Mouse (Mus musculus) heart, adult 2 months (tissue): Measurements from ENCODE around the gene Pgm1. TPM values are rescaled to one million over a fixed set of nuclear protein-coding genes. Genes with fewer than 3 reads are reported as not detected.

Experiments used
- DNase-seq, 2 experiments: peaks; one replicate each; pipeline ENCODE4 v3.0.0; 2021
- H3K27ac ChIP-seq: fragments of 200-600 bp; 2 replicates; pipeline ENCODE4 v1.8.1; 2022
- H3K27me3 ChIP-seq: fragments of 200-500 bp; 2 replicates; pipeline ENCODE4 v1.6.1; 2012; ENCODE audit warnings: mild to moderate bottlenecking, low read length, inconsistent platforms, mixed read lengths; ENCODE audit not compliant: control insufficient read depth, insufficient read depth
- H3K36me3 ChIP-seq: fragments of 200-500 bp; 2 replicates; pipeline ENCODE4 v1.6.1; 2012; ENCODE audit warnings: low read length, inconsistent platforms; ENCODE audit not compliant: control insufficient read depth, insufficient read depth
- H3K4me1 ChIP-seq: fragments of 200-500 bp; 2 replicates; pipeline ENCODE4 v1.6.1; 2011; ENCODE audit warnings: low read length; ENCODE audit not compliant: control insufficient read depth, insufficient read depth
- H3K4me3 ChIP-seq: fragments of 200-600 bp; 2 replicates; pipeline ENCODE4 v1.8.1; 2022
- H3K79me2 ChIP-seq: fragments of 200-500 bp; replicated peaks from 2 replicates; pipeline ENCODE4 v1.6.1; 2012; ENCODE audit warnings: mild to moderate bottlenecking, inconsistent platforms, low read length, moderate library complexity, mixed read lengths; ENCODE audit not compliant: control insufficient read depth, insufficient read depth
- H3K9ac ChIP-seq: fragments of 200-500 bp; 2 replicates; pipeline ENCODE4 v1.6.1; 2012; ENCODE audit warnings: low read depth, mild to moderate bottlenecking, control low read depth, inconsistent platforms, low read length, mixed read lengths
- CTCF ChIP-seq: fragments of 200-600 bp; IDR thresholded peaks from 2 replicates; pipeline ENCODE4 v1.8.1; 2022; ENCODE audit warnings: antibody characterized with exemption, mild to moderate bottlenecking, moderate library complexity
- EP300 ChIP-seq: fragments of 200-500 bp; IDR thresholded peaks from 2 replicates; pipeline ENCODE4 v1.6.1; 2011; ENCODE audit warnings: low read depth, low read length, control low read depth; ENCODE audit not compliant: insufficient read depth
- POLR2A ChIP-seq: fragments of 200-500 bp; IDR thresholded peaks from 2 replicates; pipeline ENCODE4 v1.6.1; 2011; ENCODE audit warnings: mild to moderate bottlenecking, low read depth, low read length, control low read depth; ENCODE audit not compliant: insufficient read depth
- WGBS: fragments of 180-500 bp; shearing (Covaris S2); methylation state at CpG from one replicate; pipeline ENCODE4 v1.1.7; 2018; 5-methylcytosine and 5-hydroxymethylcytosine counted together
- intact Hi-C: fragments of 180-260 bp; cut with DNase I; formaldehyde crosslinking; loops from one replicate; pipeline ENCODE4 v1.15.1; 2025
- polyA plus RNA-seq: library from polyadenylated mRNA; depleted of rRNA; stranded (reverse); fragments of >200 nt; gene quantifications from 2 replicates; pipeline ENCODE4 v1.2.3, GENCODE M21; 2012
- total RNA-seq, 2 experiments: library from RNA; stranded (reverse); gene quantifications; 2 replicates each; pipeline ENCODE4 v1.2.3; 2021

The Pgm1 gene
- total and polyA plus RNA-seq, 3 experiments, result 157 to 234 (median 203) TPM

GRCm38 (mm10) chr4:100007721-100008120, 78.5 kb downstream of the Pgm1 start:
- H3K4me1 ChIP-seq, result peaks cover 1% of the 10 kb centered on the region
- H3K36me3 ChIP-seq, result no peaks in the 10 kb centered on the region
- no peak overlapping the region for H3K9ac ChIP-seq
- TF ChIP-seq POLR2A (no peak), EP300 (no peak), CTCF (no peak)
- no peak overlapping the region for H3K4me3 ChIP-seq
- 42% methylated on average over 7 of the region's 7 CpGs for WGBS
- H3K27me3 ChIP-seq, result no peaks in the 10 kb centered on the region
- DNase-seq, result no peak
- intact Hi-C loops, result loop anchor here (5.0 to 10.0 kb wide), 4 partner anchors 60 to 1137 kb away; no protein-coding TSS in a partner anchor
- H3K27ac ChIP-seq, result no peak overlapping the region
- no peaks in the 10 kb centered on the region for H3K79me2 ChIP-seq

DNA sequence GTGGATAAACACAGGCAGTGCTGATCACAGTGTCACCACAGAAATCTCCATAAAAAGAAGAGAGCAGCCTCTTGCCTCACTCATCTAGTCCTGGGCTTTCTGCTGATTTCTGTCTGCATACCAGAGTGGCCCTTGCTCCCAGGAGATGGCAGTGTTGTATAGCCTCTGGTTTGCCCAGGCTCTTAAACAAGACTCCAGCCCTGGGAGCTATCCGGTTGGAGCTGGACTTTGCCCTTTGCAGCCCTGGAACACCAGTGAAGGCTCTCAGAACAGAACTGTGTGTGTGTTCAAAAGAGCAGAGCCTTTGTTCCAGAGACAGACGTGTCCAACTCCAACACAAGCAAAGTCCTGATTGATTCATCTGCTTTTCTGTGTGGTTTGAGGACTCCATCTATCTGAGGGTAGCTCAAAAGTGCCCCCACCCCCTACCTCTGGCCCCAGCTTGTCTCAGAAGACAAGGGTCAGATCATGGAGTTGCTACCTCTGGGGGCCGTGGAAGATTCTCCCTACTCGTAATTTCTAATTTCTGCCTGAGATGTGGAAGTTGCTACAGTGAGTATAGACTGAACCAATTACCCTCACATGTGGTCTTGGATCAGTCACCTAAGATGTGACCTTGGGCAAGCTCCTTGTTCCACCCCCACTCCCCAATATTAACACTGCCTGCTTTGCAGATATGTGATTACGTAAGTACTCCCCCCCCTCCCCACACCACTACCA, 79.3 kb downstream of the Pgm1 start:
- WGBS, result 45% methylated on average over 5 of the region's 5 CpGs
- no peaks in the 10 kb centered on the region for H3K36me3 ChIP-seq
- TF ChIP-seq POLR2A, result no peak
- TF ChIP-seq CTCF, result peak; percentile 84
- peak; percentile 75; the same call in 1 of the 2 replicates for TF ChIP-seq EP300
- no peak overlapping the region for H3K9ac ChIP-seq
- H3K4me3 ChIP-seq, result no peak overlapping the region
- intact Hi-C loops, result loop anchor here (5.0 to 10.0 kb wide), 4 partner anchors 61 to 1136 kb away; no protein-coding TSS in a partner anchor
- no peak overlapping the region for H3K27ac ChIP-seq
- H3K4me1 ChIP-seq, result peaks cover 1% of the 10 kb centered on the region
- DNase-seq, result peak; percentile 61 to 70
- H3K27me3 ChIP-seq, result no peaks in the 10 kb centered on the region
- H3K79me2 ChIP-seq, result no peaks in the 10 kb centered on the region

DNA sequence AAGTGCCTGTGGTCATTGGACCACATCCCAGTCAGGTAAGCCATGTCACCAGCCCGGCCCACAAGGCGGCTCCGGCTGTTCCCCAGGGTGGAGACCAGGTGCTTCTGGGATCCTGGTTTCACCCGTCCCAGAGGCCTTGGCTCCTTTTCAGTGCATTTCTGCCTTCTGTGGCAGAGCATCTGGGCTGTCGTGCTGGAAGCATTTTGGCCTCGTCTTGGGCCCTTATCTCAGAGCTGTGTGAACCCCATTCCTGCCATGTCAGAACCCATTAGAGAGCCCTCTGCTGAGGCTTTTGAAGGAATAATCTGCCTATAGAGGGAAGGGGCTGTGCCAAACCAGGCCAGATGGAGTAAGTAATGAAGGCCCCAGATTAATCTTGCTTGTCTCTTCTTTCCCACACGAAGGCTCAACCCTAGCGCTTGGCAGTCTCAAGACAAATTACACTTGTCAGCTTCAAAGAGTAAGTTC, 80.0 kb downstream of the Pgm1 start:
- peaks cover 1% of the 10 kb centered on the region for H3K4me1 ChIP-seq
- TF ChIP-seq POLR2A, result no peak
- no peak for TF ChIP-seq EP300
- no peak for TF ChIP-seq CTCF
- no peak overlapping the region for H3K27ac ChIP-seq
- H3K9ac ChIP-seq, result no peak overlapping the region
- intact Hi-C loops, result loop anchor here (5.0 to 10.0 kb wide), 4 partner anchors 62 to 1136 kb away; no protein-coding TSS in a partner anchor
- H3K79me2 ChIP-seq, result no peaks in the 10 kb centered on the region
- no peak overlapping the region for H3K4me3 ChIP-seq
- H3K36me3 ChIP-seq, result no peaks in the 10 kb centered on the region
- DNase-seq, result peak in 1 of 2 experiments; percentile 5
- H3K27me3 ChIP-seq, result no peaks in the 10 kb centered on the region
- WGBS, result 67% methylated on average over 8 of the region's 8 CpGs

GRCm38 (mm10) chr4:100010916-100011315, 81.7 kb downstream of the Pgm1 start:
- no peaks in the 10 kb centered on the region for H3K27me3 ChIP-seq
- H3K27ac ChIP-seq, result no peak overlapping the region
- H3K4me1 ChIP-seq, result no peaks in the 10 kb centered on the region; the same call in 1 of the 2 replicates
- peak in 1 of 2 experiments; percentile 24 for DNase-seq
- 95% methylated on average over 3 of the region's 3 CpGs for WGBS
- no peaks in the 10 kb centered on the region for H3K79me2 ChIP-seq
- H3K36me3 ChIP-seq, result no peaks in the 10 kb centered on the region
- H3K4me3 ChIP-seq, result no peak overlapping the region
- no peak overlapping the region for H3K9ac ChIP-seq
- intact Hi-C loops, result no loop called here
- TF ChIP-seq POLR2A, result no peak
- TF ChIP-seq CTCF, result no peak
- TF ChIP-seq EP300, result no peak

GRCm38 (mm10) chr4:100011563-100011962, 82.3 kb downstream of the Pgm1 start:
- no peak overlapping the region for H3K9ac ChIP-seq
- no peak overlapping the region for H3K27ac ChIP-seq
- DNase-seq, result peak; percentile 40 to 61
- no peaks in the 10 kb centered on the region; the same call in 1 of the 2 replicates for H3K4me1 ChIP-seq
- H3K36me3 ChIP-seq, result no peaks in the 10 kb centered on the region
- no peak for TF ChIP-seq CTCF
- no peak for TF ChIP-seq EP300
- intact Hi-C loops, result no loop called here
- no peaks in the 10 kb centered on the region for H3K79me2 ChIP-seq
- no peak overlapping the region for H3K4me3 ChIP-seq
- no peaks in the 10 kb centered on the region for H3K27me3 ChIP-seq
- 77% methylated on average over 3 of the region's 3 CpGs for WGBS

- TF ChIP-seq EP300, result no peak
- no peak for TF ChIP-seq CTCF
- no peak for TF ChIP-seq POLR2A
- Histone ChIP-seq H3K4me3 (no peak overlapping the region), H3K36me3 (no peaks in the 10 kb centered on the region), H3K4me1 (no peaks in the 10 kb centered on the region; the same call in 1 of the 2 replicates), H3K27ac (no peak overlapping the region), H3K79me2 (no peaks in the 10 kb centered on the region), H3K9ac (no peak overlapping the region), H3K27me3 (no peaks in the 10 kb centered on the region)
- WGBS, result 83% methylated on average over 8 of the region's 8 CpGs
- DNase-seq, result no peak
- intact Hi-C loops, result no loop called here
Measured at GRCm38 (mm10) chr4:100012361-100013035, 83.3 kb downstream of the Pgm1 start.
